In genomic region chr10:120130621-120131020, GRCm38 (mm10) we compare ENCODE assay signal across 8 mouse cellular contexts. TPM values are rescaled to one million over a fixed set of nuclear protein-coding genes. Genes with fewer than 3 reads are reported as not detected.
DNase-seq lines count a peak whose midpoint lies in the region; ATAC-seq and TF ChIP-seq lines count a peak whose summit lies in the region.

No protein-coding gene starts in this region.

- TF ChIP-seq CTCF in thymus, adult 2 months (IDR thresholded peaks at IDR 0.05; ENCODE audit: borderline replicate concordance, control insufficient read depth, extremely low read depth, insufficient read depth, low read length, poor library complexity), result peak; percentile 60; the same call in 1 of the 2 replicates

- no peak overlapping the region for H3K4me2 ChIP-seq in forebrain, embryonic 11.5 days (ENCODE audit: low read depth, low read length, severe bottlenecking)
- no peak overlapping the region for H3K4me2 ChIP-seq in forebrain, embryonic 16.5 days (ENCODE audit: low read length)
- H3K4me2 ChIP-seq in midbrain, embryonic 16.5 days (ENCODE audit: low read length), result no peak overlapping the region

- H3K9me3 ChIP-seq in forebrain, embryonic 11.5 days (ENCODE audit: control insufficient read depth, low read length), result no peaks in the 10 kb centered on the region
- H3K9me3 ChIP-seq in forebrain, embryonic 16.5 days (ENCODE audit: control insufficient read depth, low read length), result no peaks in the 10 kb centered on the region
- no peaks in the 10 kb centered on the region for H3K9me3 ChIP-seq in midbrain, embryonic 16.5 days (replicated peaks; ENCODE audit: control insufficient read depth, low read length, poor library complexity, severe bottlenecking)

- 65% methylated on average over 16 of the region's 16 CpGs for WGBS in forebrain, embryonic 11.5 days
- 64% methylated on average over 16 of the region's 16 CpGs for WGBS in forebrain, embryonic 16.5 days
- WGBS in thymus, adult 2 months, result 70% methylated on average over 16 of the region's 16 CpGs
- 63% methylated on average over 16 of the region's 16 CpGs for WGBS in midbrain, embryonic 16.5 days

- H3K36me3 ChIP-seq in forebrain, embryonic 11.5 days (ENCODE audit: control insufficient read depth, insufficient read depth, low read length), result no peaks in the 10 kb centered on the region
- H3K36me3 ChIP-seq in forebrain, embryonic 16.5 days (ENCODE audit: control insufficient read depth, insufficient read depth), result no peaks in the 10 kb centered on the region
- no peaks in the 10 kb centered on the region for H3K36me3 ChIP-seq in thymus, adult 2 months (ENCODE audit: control insufficient read depth, insufficient read depth, low read length)
- no peaks in the 10 kb centered on the region for H3K36me3 ChIP-seq in midbrain, embryonic 16.5 days (ENCODE audit: control insufficient read depth, insufficient read depth, low read length)

- no peak overlapping the region for H3K4me3 ChIP-seq in forebrain, embryonic 11.5 days (ENCODE audit: low read depth, low read length)
- H3K4me3 ChIP-seq in forebrain, embryonic 16.5 days (replicated peaks; ENCODE audit: low read length), result no peak overlapping the region
- no peak overlapping the region for H3K4me3 ChIP-seq in thymus, adult 2 months (ENCODE audit: control insufficient read depth, insufficient read depth, low read length)
- no peak overlapping the region for H3K4me3 ChIP-seq in midbrain, embryonic 16.5 days (ENCODE audit: low read depth, low read length)

- no peak overlapping the region for H3K27ac ChIP-seq in forebrain, embryonic 11.5 days (ENCODE audit: low read depth, low read length)
- H3K27ac ChIP-seq in forebrain, embryonic 16.5 days (ENCODE audit: low read length), result no peak overlapping the region
- no peak overlapping the region for H3K27ac ChIP-seq in thymus, adult 2 months (ENCODE audit: control insufficient read depth, insufficient read depth, low read length)
- H3K27ac ChIP-seq in midbrain, embryonic 16.5 days (ENCODE audit: low read length), result no peak overlapping the region

- peak; percentile 77 for DNase-seq in forebrain, embryonic 11.5 days (ENCODE audit: low spot score)
- DNase-seq in thymus, adult 2 months, result peak; percentile 51
- DNase-seq in thymus, adult 18-20 months, result no peak
- peak; percentile 37 for DNase-seq in forelimb bud, embryonic 11.5 days (ENCODE audit: low read depth, low spot score)
- DNase-seq in layer of hippocampus, postnatal 14 days (ENCODE audit: low spot score in 2 of 2), result peak; percentile 43 to 60
- peak; percentile 18 to 64 for DNase-seq in thymus, postnatal 10 days (ENCODE audit: low spot score in 2 of 2)

- no peak for TF ChIP-seq POLR2A in thymus, adult 2 months (IDR thresholded peaks at IDR 0.05; ENCODE audit: control insufficient read depth, extremely low read depth, insufficient read depth, low read length, poor library complexity)

- no peak overlapping the region for H3K9ac ChIP-seq in forebrain, embryonic 11.5 days (ENCODE audit: low read length)
- no peak overlapping the region for H3K9ac ChIP-seq in forebrain, embryonic 16.5 days (replicated peaks; ENCODE audit: low read depth, low read length)
- no peak overlapping the region for H3K9ac ChIP-seq in midbrain, embryonic 16.5 days (ENCODE audit: low read depth, low read length)

- H3K27me3 ChIP-seq in forebrain, embryonic 11.5 days (ENCODE audit: control insufficient read depth, insufficient read depth, low read length), result no peaks in the 10 kb centered on the region
- H3K27me3 ChIP-seq in forebrain, embryonic 16.5 days (replicated peaks; ENCODE audit: control insufficient read depth, insufficient read depth, low read length), result no peaks in the 10 kb centered on the region
- no peaks in the 10 kb centered on the region for H3K27me3 ChIP-seq in thymus, adult 2 months (ENCODE audit: control insufficient read depth, insufficient read depth, low read length)
- no peaks in the 10 kb centered on the region for H3K27me3 ChIP-seq in midbrain, embryonic 16.5 days (ENCODE audit: control insufficient read depth, insufficient read depth, low read depth, low read length)

- no peaks in the 10 kb centered on the region for H3K4me1 ChIP-seq in forebrain, embryonic 11.5 days (replicated peaks; ENCODE audit: control insufficient read depth, insufficient read depth, low read length)
- peaks cover 6% of the 10 kb centered on the region for H3K4me1 ChIP-seq in forebrain, embryonic 16.5 days (replicated peaks; ENCODE audit: control insufficient read depth, insufficient read depth, low read length)
- no peaks in the 10 kb centered on the region for H3K4me1 ChIP-seq in thymus, adult 2 months (replicated peaks; ENCODE audit: control insufficient read depth, insufficient read depth, low read length)
- no peaks in the 10 kb centered on the region; the same call in 1 of the 2 replicates for H3K4me1 ChIP-seq in midbrain, embryonic 16.5 days (ENCODE audit: control insufficient read depth, insufficient read depth, low read length)

- ATAC-seq in forebrain, embryonic 11.5 days (replicated peaks; ENCODE audit: low FRiP score), result no peak
- no peak for ATAC-seq in forebrain, embryonic 16.5 days
- ATAC-seq in midbrain, embryonic 16.5 days, result 0 out of 2 replicates have a peak, but pooled peaks have one; percentile 28

RNA-seq across cellular contexts. Expression of gene Helb, which starts 17.8 kb away (rescaled TPM):
- 4.8 and 5.2 TPM in 2 replicates for polyA plus RNA-seq in forebrain, embryonic 11.5 days (2014; fragmentation: Nextera tagmentation; extraction: Ambion mirVana)
- polyA plus RNA-seq in forebrain, embryonic 16.5 days (2015; fragmentation: Nextera tagmentation; extraction: Ambion mirVana), result 3.8 and 4.8 TPM in 2 replicates
- polyA plus RNA-seq in thymus, adult 2 months (2012; rRNA removed), result 26.6 and 26.7 TPM in 2 replicates
- total RNA-seq in layer of hippocampus, postnatal 14 days (2021), result 1 to 10 TPM; 3.8 to 4.6 TPM
- polyA plus RNA-seq in midbrain, embryonic 16.5 days (2015; fragmentation: Nextera tagmentation; extraction: Ambion mirVana), result 1.5 and 1.9 TPM in 2 replicates

Comparison
In these comparisons a context has a peak if more than half of its experiments do, and no peak if none do; other contexts are left out.
1. DNase-seq: peak in forebrain, embryonic 11.5 days (single experiment), thymus, adult 2 months (single experiment), forelimb bud, embryonic 11.5 days (single experiment), layer of hippocampus, postnatal 14 days (2 of 2) and thymus, postnatal 10 days (2 of 2); none in thymus, adult 18-20 months (0 of 2).